ENCODE assay signal across 15 mouse cellular contexts in genomic region chr16:11727331-11727730, GRCm38 (mm10).
"Had no signal": no experiment of that assay in that cellular context is flagged by ENCODE, and none has a peak within 500 bp of the region (broad histone marks: within the 10 kb centered on the region; RNA-seq: fewer than 3 reads in every experiment).

No protein-coding gene starts in this region.

- H3K4me1 ChIP-seq: liver, embryonic 15.5 days; lung, embryonic 15.5 days; midbrain, embryonic 12.5 days; midbrain, embryonic 15.5 days; neural tube, embryonic 12.5 days; stomach, embryonic 15.5 days had no signal

- H3K27me3 ChIP-seq: liver, embryonic 15.5 days; lung, embryonic 15.5 days; midbrain, embryonic 12.5 days; midbrain, embryonic 15.5 days; neural tube, embryonic 12.5 days; stomach, embryonic 15.5 days had no signal

- H3K9me3 ChIP-seq: liver, embryonic 15.5 days; lung, embryonic 15.5 days; midbrain, embryonic 12.5 days; midbrain, embryonic 15.5 days; neural tube, embryonic 12.5 days; stomach, embryonic 15.5 days had no signal

- H3K9ac ChIP-seq: liver, embryonic 15.5 days; liver, postnatal 0 days; lung, embryonic 15.5 days; midbrain, embryonic 12.5 days; midbrain, embryonic 15.5 days; neural tube, embryonic 12.5 days; stomach, embryonic 15.5 days had no signal

- H3K36me3 ChIP-seq: liver, embryonic 15.5 days; lung, embryonic 15.5 days; midbrain, embryonic 12.5 days; midbrain, embryonic 15.5 days; neural tube, embryonic 12.5 days; stomach, embryonic 15.5 days had no signal

- DNase-seq: liver, postnatal 0 days; lung, adult 2 months; lung, postnatal 14 days; right cerebral cortex, postnatal 14 days; thymus, adult 2 months; thymus, postnatal 25 days; thymus, postnatal 4 days had no signal

- H3K27ac ChIP-seq: liver, embryonic 15.5 days; lung, embryonic 15.5 days; macrophage; midbrain, embryonic 12.5 days; midbrain, embryonic 15.5 days; neural tube, embryonic 12.5 days; stomach, embryonic 15.5 days; stomach, postnatal 0 days had no signal

- H3K4me2 ChIP-seq: liver, embryonic 15.5 days; lung, embryonic 15.5 days; midbrain, embryonic 12.5 days; midbrain, embryonic 15.5 days; neural tube, embryonic 12.5 days; stomach, embryonic 15.5 days had no signal

- H3K4me3 ChIP-seq: liver, embryonic 15.5 days; lung, embryonic 15.5 days; midbrain, embryonic 12.5 days; midbrain, embryonic 15.5 days; neural tube, embryonic 12.5 days; stomach, embryonic 15.5 days had no signal

- ATAC-seq: liver, postnatal 0 days had no signal
